Mouse (Mus musculus): ENCODE results near the gene Fam196a. TPM values are rescaled to one million over a fixed set of nuclear protein-coding genes. Genes with fewer than 3 reads are reported as not detected.

Fam196a gene
- total RNA-seq (2021), result 1 to 10 TPM; 3.6 to 4.7 TPM
- long read RNA-seq, experiment 1, partial matches to known transcripts, result 0 of 2 reads
- long read RNA-seq, experiment 1, other reads (novel, unspliced or antisense), result 0 of 2 reads
- long read RNA-seq, experiment 2, partial matches to known transcripts, result 1 of 1 reads
- long read RNA-seq, experiment 2, other reads (novel, unspliced or antisense), result 0 of 1 reads

DNA sequence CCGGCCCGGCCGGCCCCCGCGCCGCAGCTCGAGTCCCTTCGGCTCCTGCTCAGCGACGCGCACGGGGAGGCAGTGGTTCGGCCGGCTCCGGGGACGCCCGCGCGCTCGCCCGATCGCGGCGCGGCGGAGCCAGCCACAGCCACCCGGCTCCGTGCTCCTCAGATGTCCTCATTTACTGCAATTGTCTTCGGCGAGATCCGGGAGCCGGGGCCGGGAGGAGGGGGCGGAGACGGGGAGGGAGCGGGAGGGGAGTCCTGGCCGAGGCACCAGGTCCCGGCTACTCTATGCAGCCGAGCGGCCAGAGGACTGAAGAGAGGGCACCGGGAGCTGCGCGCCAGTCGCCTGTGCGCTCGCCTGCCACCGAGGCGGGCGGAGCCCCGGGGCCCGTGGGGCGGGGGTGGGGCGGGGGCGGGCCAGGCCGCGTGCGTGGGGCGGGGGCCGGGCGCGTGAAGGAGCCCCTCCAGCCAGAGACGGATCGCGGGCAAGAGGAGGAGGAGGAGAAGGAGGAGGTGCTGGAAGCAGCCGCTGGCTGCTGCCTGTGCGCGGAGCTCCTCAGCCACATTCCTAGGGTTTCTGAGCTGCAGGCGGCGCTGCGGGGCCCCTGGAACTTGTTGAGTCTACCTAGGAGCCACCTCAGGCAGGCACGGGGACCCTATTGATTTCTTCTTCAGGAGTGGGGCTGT lies at the start of gene Fam196a:
Gene Fam196a, minus strand, starts transcription at position 504 of the 683 bp plus-strand sequence.
- peak; percentile 16 to 22 for DNase-seq (ENCODE audit: low spot score in 2 of 2)

DNA sequence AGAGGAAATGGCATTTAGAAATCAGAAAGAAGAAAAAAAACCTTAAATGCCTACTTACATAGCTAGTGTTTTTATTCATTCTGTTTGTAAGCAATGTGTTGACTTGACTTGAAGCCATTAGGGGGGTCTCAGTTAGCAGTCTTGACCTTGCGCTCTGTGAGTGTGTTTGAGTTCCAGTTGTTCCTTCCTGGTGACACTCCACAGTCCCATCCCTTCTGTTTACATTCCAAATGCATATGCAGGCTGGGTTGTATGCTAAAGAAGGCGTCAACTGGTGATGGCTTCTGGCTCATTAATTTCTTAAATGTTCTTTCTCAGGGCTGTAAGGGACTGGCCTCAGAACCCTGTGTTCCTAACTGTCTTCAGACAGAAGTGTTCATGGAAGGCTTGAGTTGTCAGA lies 23.4 kb upstream of the Fam196a start:
- DNase-seq (ENCODE audit: low spot score in 2 of 2), result no peak

DNA sequence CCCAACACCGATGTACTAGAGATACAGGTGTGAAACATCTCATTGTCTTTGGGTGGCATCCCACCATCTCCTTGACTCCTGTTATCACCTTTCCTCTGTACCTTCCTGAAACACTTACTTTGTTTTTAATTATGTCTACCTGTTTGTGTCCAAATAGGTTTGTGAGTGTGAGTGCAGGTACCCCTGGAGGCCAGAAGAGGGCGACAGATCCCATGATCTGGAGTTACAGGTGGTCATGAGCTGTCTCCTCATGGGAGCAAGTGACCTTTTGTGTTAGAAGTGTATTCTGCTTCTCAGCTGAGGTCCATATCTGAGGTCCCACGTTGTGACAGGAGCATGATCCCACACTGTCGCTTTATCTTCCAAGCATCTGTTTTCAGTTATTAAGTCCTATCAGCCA lies 22.6 kb upstream of the Fam196a start:
- DNase-seq (ENCODE audit: low spot score in 2 of 2), result no peak

DNA sequence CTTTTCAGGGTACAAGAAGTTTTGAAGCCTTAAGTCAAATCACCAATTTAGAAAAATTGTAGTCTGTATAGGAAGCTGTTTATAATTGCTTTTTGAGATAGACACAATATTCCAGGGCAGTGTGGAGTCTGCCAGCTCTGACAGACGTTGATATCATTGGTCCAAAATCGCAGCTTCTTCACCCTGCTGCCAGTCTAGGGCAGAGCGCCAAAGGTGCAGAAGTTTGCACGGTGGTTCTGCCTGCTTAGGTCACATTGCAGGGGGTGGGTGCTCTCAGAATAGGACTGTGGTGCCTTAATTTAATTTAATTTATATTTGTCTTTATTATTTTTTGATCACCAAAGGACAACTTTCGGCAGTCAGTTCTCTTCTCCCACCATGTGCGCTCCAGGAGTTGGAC lies 20.9 kb upstream of the Fam196a start:
- DNase-seq (ENCODE audit: low spot score in 2 of 2), result no peak

DNA sequence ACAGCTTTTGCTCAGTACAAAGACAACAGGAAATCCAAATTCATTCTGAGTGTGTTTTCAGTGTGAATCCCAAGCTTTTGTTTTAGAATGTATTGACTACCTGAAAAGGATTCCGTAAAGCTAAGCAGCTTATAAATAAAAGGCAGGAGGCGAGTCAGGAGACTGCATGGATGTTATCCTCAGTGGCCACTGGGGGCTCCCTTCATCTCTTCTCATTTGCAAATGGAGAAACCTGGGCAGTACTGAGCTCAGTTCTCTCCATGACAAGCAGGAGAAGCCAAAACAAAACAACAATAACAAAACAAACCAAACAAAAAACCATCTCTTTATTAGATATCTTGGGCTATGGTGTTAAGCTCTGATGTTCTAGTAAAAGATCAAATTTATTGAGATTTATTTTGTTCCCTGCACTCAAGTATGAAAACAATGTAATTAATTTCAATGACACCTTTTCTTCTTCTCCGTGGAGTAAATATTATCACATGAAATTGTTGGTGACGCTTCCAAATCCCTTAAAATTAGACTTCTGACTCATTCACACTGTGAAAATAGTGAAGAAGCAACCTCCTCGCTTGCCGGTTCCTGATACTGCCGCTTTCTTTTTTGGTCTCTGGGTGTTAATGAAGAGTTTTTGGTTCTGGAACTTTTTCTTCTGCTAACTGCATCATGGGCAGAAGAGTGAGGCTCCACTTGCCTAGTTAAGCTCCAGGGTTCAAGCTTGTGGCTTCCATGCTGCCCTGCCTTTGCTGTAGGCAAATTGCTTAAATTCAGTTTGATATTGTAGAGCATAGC lies 7.9 kb upstream of the Fam196a start:
- DNase-seq (ENCODE audit: low spot score in 2 of 2), result no peak

GRCm38 (mm10) chr7:134943701-134944100 lies 5.5 kb upstream of the Fam196a start:
- DNase-seq (ENCODE audit: low spot score in 2 of 2), result peak in 1 of 2 experiments; percentile 10

DNA sequence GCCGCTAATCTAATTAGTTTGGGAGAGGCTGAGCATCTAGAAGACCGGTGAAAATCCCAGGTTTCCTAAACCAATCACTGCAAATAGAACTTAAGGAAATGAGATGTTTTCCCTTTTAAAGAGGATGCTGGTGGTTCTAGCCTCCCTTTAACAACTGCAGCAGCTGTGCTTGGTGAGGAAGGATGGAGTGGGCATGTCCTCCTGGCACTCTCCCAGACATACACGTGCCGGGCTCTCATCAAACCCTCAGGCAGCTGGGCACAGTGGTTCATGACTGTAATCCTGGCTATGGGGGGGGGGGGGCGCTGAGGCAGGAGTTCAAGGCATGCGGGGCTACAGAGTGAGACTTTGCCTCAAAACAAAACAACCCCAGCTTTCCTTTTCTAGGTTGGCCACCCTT lies 4.8 kb upstream of the Fam196a start:
- DNase-seq (ENCODE audit: low spot score in 2 of 2), result no peak

DNA sequence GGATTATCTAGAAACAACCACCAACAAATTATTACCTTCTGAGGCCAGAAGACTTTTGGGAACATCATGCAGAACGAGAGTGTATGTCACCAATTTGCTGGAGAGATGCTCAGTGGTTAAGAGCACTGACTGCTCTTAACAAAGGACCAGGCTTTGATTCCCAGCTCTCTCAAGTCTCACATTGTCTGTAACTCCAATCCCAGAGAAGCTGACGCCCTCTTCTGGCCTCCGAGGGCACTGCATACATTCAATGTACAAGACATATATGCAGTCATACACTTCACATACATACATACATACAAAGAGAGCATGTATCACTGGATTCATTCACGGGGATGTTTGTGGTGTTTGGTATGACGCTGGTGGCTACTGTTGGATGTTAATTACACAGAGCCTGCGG lies 3.7 kb upstream of the Fam196a start:
- DNase-seq (ENCODE audit: low spot score in 2 of 2), result no peak

- DNase-seq (ENCODE audit: low spot score in 2 of 2), result no peak
These were observed 731 bp downstream of the Fam196a start for GRCm38 (mm10) chr7:134937471-134937926.

GRCm38 (mm10) chr7:134931886-134932285 lies 6.3 kb downstream of the Fam196a start:
- DNase-seq (ENCODE audit: low spot score in 2 of 2), result no peak

GRCm38 (mm10) chr7:134901992-134902391 lies 36.2 kb downstream of the Fam196a start:
- DNase-seq (ENCODE audit: low spot score in 2 of 2), result no peak

GRCm38 (mm10) chr7:134899462-134899861 lies 38.8 kb downstream of the Fam196a start:
- no peak for DNase-seq (ENCODE audit: low spot score in 2 of 2)

GRCm38 (mm10) chr7:134894604-134895003 lies 43.6 kb downstream of the Fam196a start:
- DNase-seq (ENCODE audit: low spot score in 2 of 2), result no peak

GRCm38 (mm10) chr7:134892972-134893371 lies 45.3 kb downstream of the Fam196a start:
- no peak for DNase-seq (ENCODE audit: low spot score in 2 of 2)

GRCm38 (mm10) chr7:134892449-134892871 lies 45.8 kb downstream of the Fam196a start:
- DNase-seq (ENCODE audit: low spot score in 2 of 2), result no peak

- no peak for DNase-seq (ENCODE audit: low spot score in 2 of 2)
These were observed 54.7 kb downstream of the Fam196a start for GRCm38 (mm10) chr7:134883516-134883915.

- DNase-seq (ENCODE audit: low spot score in 2 of 2), result no peak
These were observed 57.8 kb downstream of the Fam196a start for GRCm38 (mm10) chr7:134880431-134880830.

GRCm38 (mm10) chr7:134878985-134879384 lies 59.2 kb downstream of the Fam196a start:
- DNase-seq (ENCODE audit: low spot score in 2 of 2), result no peak

DNA sequence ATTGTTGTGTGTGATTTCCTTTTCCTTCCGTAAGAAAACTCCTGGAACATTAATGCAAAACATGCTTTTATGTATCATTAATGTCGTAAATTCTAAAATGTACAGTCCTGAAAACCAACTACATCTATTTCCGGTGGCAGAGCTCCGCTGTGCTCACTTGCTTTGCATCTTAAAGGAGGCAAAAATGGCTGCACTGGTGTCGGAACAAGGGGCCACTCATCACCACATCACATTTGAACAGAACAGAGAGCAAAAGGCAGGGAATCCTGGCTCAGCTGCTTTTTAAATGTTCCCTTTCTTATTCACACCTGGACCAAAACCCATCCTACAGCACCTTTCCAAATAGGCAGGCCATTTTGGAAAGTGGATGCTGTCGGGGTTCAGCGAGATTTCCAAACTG lies 65.2 kb downstream of the Fam196a start:
- no peak for DNase-seq (ENCODE audit: low spot score in 2 of 2)

GRCm38 (mm10) chr7:134872511-134872910 lies 65.7 kb downstream of the Fam196a start:
- DNase-seq (ENCODE audit: low spot score in 2 of 2), result no peak

GRCm38 (mm10) chr7:134864175-134864574 lies 74.1 kb downstream of the Fam196a start:
- DNase-seq (ENCODE audit: low spot score in 2 of 2), result no peak

GRCm38 (mm10) chr7:134862000-134862399 lies 76.2 kb downstream of the Fam196a start:
- no peak for DNase-seq (ENCODE audit: low spot score in 2 of 2)

All from adrenal gland, postnatal 4 days (tissue).